Mouse (Mus musculus) Muller cell, postnatal 12 days (primary cell): Measurements from ENCODE around the gene Gucy2d.

Experiments
- DNase-seq: peaks from one replicate; pipeline ENCODE4 v3.0.0-alpha.2; 2015; ENCODE audit errors: inconsistent ontology term

Gene Gucy2d

GRCm38 (mm10) chr7:98447585-98448308 is 7.5 kb downstream of the Gucy2d start:
- peak; percentile 28 for DNase-seq

- DNase-seq = no peak
Observed at GRCm38 (mm10) chr7:98448309-98448630, 8.1 kb downstream of the Gucy2d start.

- DNase-seq = no peak
Observed at GRCm38 (mm10) chr7:98449696-98450095, 9.5 kb downstream of the Gucy2d start.

GRCm38 (mm10) chr7:98454397-98455120 is 14.3 kb downstream of the Gucy2d start:
- no peak for DNase-seq

- DNase-seq = no peak
Observed at GRCm38 (mm10) chr7:98460319-98460718, 20.1 kb downstream of the Gucy2d start.

- no peak for DNase-seq
Observed at GRCm38 (mm10) chr7:98469089-98469488, 28.9 kb downstream of the Gucy2d start.

- no peak for DNase-seq
Observed at GRCm38 (mm10) chr7:98472529-98472928, 32.3 kb downstream of the Gucy2d start.

DNA sequence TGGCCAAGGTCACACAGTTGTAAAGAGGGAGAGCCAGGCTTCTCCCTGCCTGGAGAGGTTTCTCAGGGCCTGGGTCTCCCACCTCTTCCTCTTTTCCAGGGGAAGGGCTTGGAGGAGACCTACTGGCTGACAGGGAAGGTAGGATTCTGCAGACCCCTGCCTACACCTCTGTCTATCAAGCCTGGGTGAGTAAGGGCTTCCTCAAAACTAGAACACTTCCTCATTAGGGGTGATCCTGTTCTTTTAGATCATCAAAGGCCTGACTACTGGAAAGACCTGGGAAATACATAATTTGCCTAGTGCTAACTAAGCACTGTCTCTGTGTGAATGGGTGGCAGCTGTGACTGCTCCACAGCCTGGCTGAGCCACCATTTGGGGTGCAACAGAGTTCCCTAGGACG is 34.3 kb downstream of the Gucy2d start:
- DNase-seq = no peak

GRCm38 (mm10) chr7:98477153-98477552 is 36.9 kb downstream of the Gucy2d start:
- peak; percentile 16 for DNase-seq

GRCm38 (mm10) chr7:98480481-98480880 is 40.3 kb downstream of the Gucy2d start:
- DNase-seq = no peak

GRCm38 (mm10) chr7:98481066-98481734 is 41.0 kb downstream of the Gucy2d start:
- DNase-seq = peak; percentile 85

DNA sequence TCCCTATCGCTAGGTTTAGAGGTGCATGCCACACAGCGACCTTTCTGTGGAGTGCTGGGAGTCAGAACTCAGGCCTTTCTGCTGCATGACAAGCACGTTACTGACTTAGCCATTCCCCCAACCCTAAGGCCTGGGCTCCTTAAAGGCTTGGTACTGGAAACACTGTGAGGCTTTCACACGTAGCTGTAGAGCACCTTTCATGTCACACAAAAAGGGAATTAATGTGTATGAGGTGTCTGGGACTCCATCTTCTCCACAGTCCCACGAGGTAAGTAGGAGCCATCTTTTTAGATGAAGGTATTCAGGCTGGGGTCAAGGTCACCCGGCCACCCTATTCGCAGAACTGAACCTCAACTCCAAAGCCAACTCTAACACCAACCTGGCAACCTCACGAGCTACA is 41.6 kb downstream of the Gucy2d start:
- no peak for DNase-seq

- no peak for DNase-seq
Observed at GRCm38 (mm10) chr7:98482551-98483267, 42.5 kb downstream of the Gucy2d start.

DNA sequence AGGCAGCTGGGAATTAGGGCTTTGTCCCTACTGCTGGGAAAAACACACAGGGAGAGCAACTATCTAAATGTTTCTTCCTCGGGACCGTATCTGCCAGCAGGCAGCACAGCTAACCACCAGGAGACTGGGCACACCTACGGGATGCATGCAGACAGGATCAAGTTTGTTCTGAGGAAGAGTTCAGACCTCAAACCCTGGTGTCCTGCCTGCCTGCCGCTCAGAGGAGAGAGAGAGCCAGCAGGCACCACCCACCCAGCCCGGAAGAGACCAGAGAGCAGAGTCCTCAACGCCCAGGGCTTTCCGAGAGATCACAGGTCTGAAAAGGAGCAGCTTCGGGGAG is 43.0 kb downstream of the Gucy2d start:
- no peak for DNase-seq

- DNase-seq = no peak
Observed at GRCm38 (mm10) chr7:98484878-98485277, 44.7 kb downstream of the Gucy2d start.

- no peak for DNase-seq
Observed at GRCm38 (mm10) chr7:98485508-98485907, 45.3 kb downstream of the Gucy2d start.

GRCm38 (mm10) chr7:98486471-98486917 is 46.3 kb downstream of the Gucy2d start:
- peak; percentile 53 for DNase-seq

DNA sequence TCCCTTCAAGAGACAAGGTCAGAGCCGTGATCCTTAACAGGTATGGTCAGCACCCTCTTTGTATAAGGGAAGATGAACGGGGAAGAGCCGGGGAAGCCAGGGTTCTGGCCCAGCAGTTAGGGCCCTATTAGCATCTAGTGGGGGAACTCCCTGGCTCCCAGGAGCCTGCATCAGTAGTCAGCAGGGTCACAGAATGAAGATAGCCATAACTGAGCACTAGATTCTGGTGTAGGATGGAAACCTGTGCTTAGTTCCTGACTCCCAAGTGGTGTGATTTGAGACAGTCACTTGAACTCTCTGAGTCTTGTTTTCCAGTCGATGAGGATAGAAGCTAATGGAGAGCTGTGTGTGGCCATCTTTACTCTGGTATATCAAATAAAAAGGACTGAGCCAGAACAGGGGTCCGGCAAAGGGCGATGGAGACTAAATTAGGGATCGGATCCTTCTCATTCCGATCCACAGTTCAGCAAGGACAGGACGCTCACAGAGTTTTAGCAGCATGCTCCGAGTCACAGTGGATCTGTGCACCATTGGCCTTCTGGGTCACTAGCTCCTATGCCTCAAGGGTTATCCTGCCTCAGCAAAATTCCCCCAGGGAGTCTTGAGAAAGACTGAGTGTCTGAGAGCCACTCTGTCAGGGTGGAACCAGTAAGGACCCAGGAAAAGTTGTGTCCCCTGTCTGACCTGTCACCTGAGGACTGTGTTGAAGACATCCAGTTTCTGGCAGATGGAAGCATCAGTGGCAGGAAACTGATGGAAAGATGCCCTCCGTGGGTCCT is 47.2 kb downstream of the Gucy2d start:
- no peak for DNase-seq

- DNase-seq = no peak
Observed at GRCm38 (mm10) chr7:98488398-98489130, 48.3 kb downstream of the Gucy2d start.

DNA sequence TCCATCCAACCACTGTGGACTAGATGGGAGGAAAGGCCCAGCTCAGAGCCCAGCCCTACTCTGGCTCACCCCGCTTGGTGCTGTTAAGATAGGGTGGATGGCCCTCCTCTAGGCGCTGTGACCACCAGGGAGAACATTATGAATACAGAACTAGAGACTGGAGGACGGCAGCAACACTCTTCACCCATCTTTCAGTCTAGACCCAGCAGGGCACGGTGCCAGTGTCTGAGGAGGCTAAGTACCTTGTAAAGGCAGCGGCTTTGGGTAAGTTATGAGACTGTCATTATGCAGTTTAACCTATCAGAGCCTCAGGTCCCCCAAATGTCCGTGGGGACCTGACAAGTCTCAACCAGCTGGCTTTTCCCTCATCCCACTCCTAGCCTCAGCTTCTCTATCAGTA is 48.9 kb downstream of the Gucy2d start, which contains the start of gene Lrrc32:
TSS of gene Lrrc32 (plus strand) at position 153 of the 400 bp plus-strand sequence.
- DNase-seq = no peak
